Mouse (Mus musculus) left cerebral cortex, postnatal 36 days (tissue): ENCODE results near the gene Fbxw16. TPM values are rescaled to one million over a fixed set of nuclear protein-coding genes. Genes with fewer than 3 reads are reported as not detected.
"Not testable (repeated sequence)": the region's sequence is repeated elsewhere in the genome, so short reads cannot be mapped to it uniquely, and the experiment has no call there.

Experiments
- DNase-seq, 2 experiments: peaks; one replicate each; pipeline ENCODE4 v3.0.0; 2021 to 2022; ENCODE audit warnings: low spot score in 2 of 2, mixed read lengths in 1 of 2
- intact Hi-C: fragments of 180-260 bp; cut with DNase I; formaldehyde crosslinking; loops from one replicate; pipeline ENCODE4 v1.15.1; 2025
- total RNA-seq, 2 experiments: library from RNA; stranded (reverse); gene quantifications; 2 replicates each; pipeline ENCODE4 v1.2.3; 2021

Gene Fbxw16
- total RNA-seq, result not detected

DNA sequence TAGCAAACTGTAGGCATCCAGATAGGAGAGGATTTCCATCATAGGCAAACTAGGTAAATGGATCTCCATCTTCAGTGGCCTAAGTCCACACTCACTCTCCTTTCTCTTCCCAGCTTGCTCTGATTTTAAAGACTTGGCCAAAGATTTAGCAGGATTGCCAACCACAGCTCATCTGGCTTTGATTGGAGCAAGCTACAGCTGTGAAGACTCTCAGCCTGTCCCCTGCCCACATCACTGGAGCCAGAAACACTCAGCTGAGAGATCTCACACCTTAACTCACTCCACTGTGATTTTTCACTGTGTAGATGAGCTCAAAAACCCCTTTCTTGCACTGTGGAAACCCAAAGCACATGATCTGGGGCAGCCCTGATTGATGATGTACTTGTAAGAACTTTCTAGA, at the start of gene Fbxw16:
TSS of gene Fbxw16 (minus strand) at position 101 of the 400 bp plus-strand sequence.
- DNase-seq, result no peak
- intact Hi-C loops, result loop anchor here (2.0 kb wide), 1 partner anchor 88 kb away; no protein-coding TSS in a partner anchor

DNA sequence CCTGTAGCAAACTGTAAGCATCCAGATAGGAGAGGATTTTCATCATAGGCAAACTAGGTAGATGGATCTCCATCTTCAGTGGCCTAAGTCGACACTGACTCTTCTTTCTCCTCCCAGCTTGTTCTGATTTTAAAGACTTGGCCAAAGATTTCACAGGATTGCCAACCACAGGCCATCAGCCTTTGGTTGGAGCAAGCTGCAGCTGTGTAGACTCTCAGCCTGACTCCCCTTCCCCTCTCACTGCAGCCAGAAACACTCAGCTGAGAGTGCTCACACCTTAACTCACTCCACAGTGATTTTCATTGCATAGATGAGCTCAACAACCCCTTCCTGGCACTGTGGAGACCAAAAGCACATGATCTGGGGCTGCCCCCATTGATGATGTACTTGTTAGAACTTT, 46.8 kb upstream of the Fbxw16 start, which contains the start of gene Fbxw19:
TSS of gene Fbxw19 (minus strand) at position 101 of the 400 bp plus-strand sequence.
- intact Hi-C loops, DNase-seq: not testable (repeated sequence)

DNA sequence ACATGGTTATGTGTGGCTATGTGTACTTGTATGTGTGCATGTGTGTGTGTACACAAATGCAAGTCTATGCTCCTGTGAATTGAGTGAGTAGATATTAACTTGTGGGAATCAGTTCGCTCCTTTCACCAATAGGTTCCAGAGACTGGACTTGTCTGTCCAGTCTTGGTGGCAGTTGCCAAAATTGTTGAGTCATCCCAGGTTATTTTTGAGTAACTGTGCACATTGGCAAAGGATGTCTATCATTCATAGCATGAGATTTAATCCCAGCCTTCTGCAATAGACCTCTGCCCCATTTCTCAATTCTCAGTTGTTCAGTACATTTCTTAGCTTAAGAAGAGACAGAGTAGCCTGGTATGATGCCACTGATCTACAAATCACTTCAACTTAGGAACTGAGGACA, 16.0 kb downstream of the Fbxw16 start:
- intact Hi-C loops, result no loop called here
- DNase-seq, result no peak

DNA sequence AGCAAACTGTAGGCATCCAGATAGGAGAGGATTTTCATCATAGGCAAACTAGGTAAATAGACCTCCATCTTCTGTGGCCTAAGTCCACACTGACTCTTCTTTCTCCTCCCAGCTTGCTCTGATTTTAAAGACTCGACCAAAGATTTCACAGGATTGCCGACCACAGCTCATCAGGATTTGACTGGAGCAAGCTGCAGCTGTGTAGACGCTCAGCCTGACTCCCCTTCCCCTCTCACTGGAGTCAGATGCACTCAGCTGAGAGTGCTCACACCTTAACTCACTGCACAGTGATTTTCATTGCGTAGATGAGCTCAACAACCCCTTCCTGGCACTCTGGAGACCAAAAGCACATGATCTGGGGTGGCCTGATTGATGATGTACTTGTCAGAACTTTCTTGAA, 44.7 kb downstream of the Fbxw16 start, which contains the start of gene Fbxw22:
TSS of gene Fbxw22 (minus strand) at position 101 of the 400 bp plus-strand sequence.
- DNase-seq, intact Hi-C loops: not testable (repeated sequence)

Other genes with a start within 250 kb of the Fbxw16 start
- gene Fbxw20, start 214.4 kb downstream of the Fbxw16 start, total RNA-seq, result not detected
- gene Fbxw14, start 161.5 kb downstream of the Fbxw16 start, total RNA-seq, result not detected
- not detected for gene Fbxw28, start 109.5 kb downstream of the Fbxw16 start, total RNA-seq
- gene Fbxw22, start 44.8 kb downstream of the Fbxw16 start, total RNA-seq, result not detected
- not detected for gene Fbxw19, start 46.7 kb upstream of the Fbxw16 start, total RNA-seq
- not detected for gene Fbxw15, start 119.1 kb upstream of the Fbxw16 start, total RNA-seq
- not detected for gene Fbxw24, start 176.9 kb upstream of the Fbxw16 start, total RNA-seq
- not detected for gene Fbxw25, start 215.5 kb upstream of the Fbxw16 start, total RNA-seq